In genomic region chr17:56757416-56758123, GRCm38 (mm10) we compare ENCODE assay signal across 7 mouse cellular contexts. TPM values are rescaled to one million over a fixed set of nuclear protein-coding genes. Genes with fewer than 3 reads are reported as not detected.
A peak's percentile ranks its signal among the peaks of the same experiment; 100 is the strongest.
DNase-seq lines count a peak whose midpoint lies in the region; ATAC-seq and TF ChIP-seq lines count a peak whose summit lies in the region.

Gene Nrtn, minus strand, starts transcription at chr17:56757530.

- intact Hi-C loops in gastrocnemius, postnatal 36 days (cut with DNase I), result loop anchor here (5.0 kb wide), 5 partner anchors 35 to 145 kb away; partner anchors contain the start of genes Catsperd, Lonp1 and Rpl36

- H3K4me3 ChIP-seq in limb, embryonic 14.5 days (replicated peaks; ENCODE audit: low read length), result peak within 1 kb of the TSS; percentile 44
- peak within 1 kb of the TSS; percentile 38 for H3K4me3 ChIP-seq in midbrain, embryonic 14.5 days (replicated peaks; ENCODE audit: low read depth, low read length)

- H3K4me2 ChIP-seq in limb, embryonic 14.5 days (replicated peaks; ENCODE audit: low read depth, low read length, severe bottlenecking), result peak within 1 kb of the TSS; percentile 67
- H3K4me2 ChIP-seq in midbrain, embryonic 14.5 days (ENCODE audit: low read length), result peak within 1 kb of the TSS; percentile 72

- H3K27me3 ChIP-seq in limb, embryonic 14.5 days (ENCODE audit: control insufficient read depth, insufficient read depth, low read length), result peaks cover 39% of the 10 kb centered on the region
- H3K27me3 ChIP-seq in midbrain, embryonic 14.5 days (ENCODE audit: control insufficient read depth, insufficient read depth, low read length), result peaks cover 54% of the 10 kb centered on the region

- H3K9ac ChIP-seq in limb, embryonic 14.5 days (ENCODE audit: low read depth, low read length, severe bottlenecking), result peak within 1 kb of the TSS; percentile 47
- H3K9ac ChIP-seq in midbrain, embryonic 14.5 days (replicated peaks; ENCODE audit: low read length), result peak within 1 kb of the TSS; percentile 45

- H3K36me3 ChIP-seq in limb, embryonic 14.5 days (ENCODE audit: control insufficient read depth, insufficient read depth, low read length), result no peaks in the 10 kb centered on the region
- H3K36me3 ChIP-seq in midbrain, embryonic 14.5 days (ENCODE audit: control insufficient read depth, insufficient read depth, low read length), result no peaks in the 10 kb centered on the region

- peak; percentile 97 for DNase-seq in adrenal gland, postnatal 10 days
- peak; percentile 92 for DNase-seq in embryo, embryonic 10 days (ENCODE audit: low spot score)
- peak; percentile 76 to 80 for DNase-seq in gastrocnemius, postnatal 36 days
- peak; percentile 72 for DNase-seq in induced T-regulatory cell, adult 2 months (ENCODE audit: low read depth)
- peak; percentile 76 for DNase-seq in limb, embryonic 14.5 days (ENCODE audit: low spot score)
- DNase-seq in midbrain, embryonic 14.5 days, result peak; percentile 83
- peak; percentile 53 to 71 for DNase-seq in spleen, postnatal 36 days (ENCODE audit: low spot score in 2 of 2)

- no peak within 1 kb of the TSS for H3K27ac ChIP-seq in limb, embryonic 14.5 days (replicated peaks; ENCODE audit: low read depth, low read length)
- H3K27ac ChIP-seq in midbrain, embryonic 14.5 days (replicated peaks; ENCODE audit: low read depth, low read length), result no peak within 1 kb of the TSS

- WGBS in limb, embryonic 14.5 days, result under 1% methylated on average over 39 of the region's 48 CpGs
- WGBS in midbrain, embryonic 14.5 days, result 1% methylated on average over 48 of the region's 48 CpGs

- no peaks in the 10 kb centered on the region for H3K9me3 ChIP-seq in limb, embryonic 14.5 days (ENCODE audit: control insufficient read depth, low read length)
- H3K9me3 ChIP-seq in midbrain, embryonic 14.5 days (ENCODE audit: control insufficient read depth, low read length), result no peaks in the 10 kb centered on the region

- no peak for TF ChIP-seq POLR2A in limb, embryonic 14.5 days (IDR thresholded peaks at IDR 0.05; ENCODE audit: borderline replicate concordance, extremely low read depth, insufficient read depth, insufficient read length)

- peak; percentile 78 for ATAC-seq in limb, embryonic 14.5 days (ENCODE audit: low FRiP score, low read depth)
- ATAC-seq in midbrain, embryonic 14.5 days (ENCODE audit: low FRiP score, low TSS enrichment), result peak; percentile 19; the same call in 1 of the 2 replicates

- peaks cover 21% of the 10 kb centered on the region for H3K4me1 ChIP-seq in limb, embryonic 14.5 days (ENCODE audit: control insufficient read depth, insufficient read depth, low read length)
- H3K4me1 ChIP-seq in midbrain, embryonic 14.5 days (ENCODE audit: control insufficient read depth, insufficient read depth, low read length), result peaks cover 19% of the 10 kb centered on the region

RNA-seq across cellular contexts. Expression of gene Nrtn, which starts in this region (rescaled TPM):
- 1 to 10 TPM; 5.9 to 6.3 TPM for total RNA-seq in adrenal gland, postnatal 10 days (2021)
- total RNA-seq in gastrocnemius, postnatal 36 days (2021), result 1 to 10 TPM; 4.1 to 5.0 TPM
- polyA plus RNA-seq in limb, embryonic 14.5 days (2012; rRNA removed), result 24.1 and 36.7 TPM in 2 replicates
- 31.9 and 36.5 TPM in 2 replicates for polyA plus RNA-seq in limb, embryonic 14.5 days (2014; fragmentation: Nextera tagmentation; extraction: Ambion mirVana)
- 4.4 and 7.3 TPM in 2 replicates for polyA plus RNA-seq in midbrain, embryonic 14.5 days (2014; fragmentation: Nextera tagmentation; extraction: Ambion mirVana)
